Mouse (Mus musculus): ENCODE measurements around the gene Adcy5.

- TF ChIP-seq CTCF (IDR thresholded peaks at IDR 0.05; ENCODE audit: low read depth, low read length) = no peak
- TF ChIP-seq GATA1 (IDR thresholded peaks at IDR 0.05; ENCODE audit: borderline replicate concordance, low read length) = no peak
- TF ChIP-seq TAL1 (conservative IDR thresholded peaks at IDR 0.05; ENCODE audit: low read depth, low read length) = no peak
- no peak for TF ChIP-seq GATA2 (IDR thresholded peaks at IDR 0.05; ENCODE audit: borderline replicate concordance, low read depth, low read length)
- TF ChIP-seq POLR2AphosphoS5 (IDR thresholded peaks at IDR 0.05; ENCODE audit: insufficient replicate concordance, low read depth, low read length) = no peak
These were observed 162.8 kb downstream of the Adcy5 start for GRCm38 (mm10) chr16:35317460-35317859.
